In the genomic region with DNA sequence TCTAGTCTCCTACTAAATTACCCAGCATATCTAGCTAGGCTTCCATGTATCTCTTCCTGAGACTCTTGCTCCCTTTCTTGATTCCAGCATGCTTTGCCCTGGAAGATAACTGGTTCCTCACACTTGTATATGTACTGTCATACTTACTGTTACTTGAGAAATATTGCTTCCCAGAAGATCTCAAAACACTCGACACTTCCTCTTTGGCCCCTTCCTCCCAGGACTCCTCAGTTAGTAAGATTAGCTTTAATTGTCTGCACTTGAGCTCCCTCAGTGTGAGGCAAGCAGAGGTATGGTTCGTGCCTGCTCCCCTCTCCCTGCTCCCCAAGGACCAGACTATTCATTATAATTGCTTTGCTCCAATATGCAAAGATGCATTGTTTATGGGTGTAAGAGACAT, we compare ENCODE assay signal across 30 mouse cellular contexts. TPM values are rescaled to one million over a fixed set of nuclear protein-coding genes. Genes with fewer than 3 reads are reported as not detected.
"Had no signal": no experiment of that assay in that cellular context is flagged by ENCODE, and none has a peak within 500 bp of the region (broad histone marks: within the 10 kb centered on the region; RNA-seq: fewer than 3 reads in every experiment).

No protein-coding gene starts in this region.

- H3K27ac ChIP-seq: gastrocnemius, adult 2 months; heart, embryonic 13.5 days; heart, embryonic 15.5 days; hindbrain, embryonic 13.5 days; hindbrain, embryonic 15.5 days; hindbrain, postnatal 0 days; kidney, embryonic 15.5 days; kidney, postnatal 0 days; limb, embryonic 13.5 days; limb, embryonic 15.5 days; liver, embryonic 12.5 days had no signal

- DNase-seq: gastrocnemius, adult 2 months; gastrocnemius, postnatal 10 days; gastrocnemius, postnatal 25 days; heart, adult 18-20 months; heart, postnatal 14 days; heart, postnatal 36 days; kidney, adult 11 months; kidney, adult 2 months; kidney, adult 9 months; kidney, postnatal 14 days; kidney, postnatal 36 days; layer of hippocampus, adult 9-11 months; layer of hippocampus, postnatal 36 days; left cerebral cortex, postnatal 4 days had no signal

- H3K4me3 ChIP-seq: gastrocnemius, adult 2 months; heart, embryonic 13.5 days; heart, embryonic 15.5 days; hindbrain, embryonic 13.5 days; hindbrain, embryonic 15.5 days; kidney, embryonic 15.5 days; limb, embryonic 13.5 days; limb, embryonic 15.5 days; liver, embryonic 12.5 days had no signal

- ATAC-seq: hindbrain, postnatal 0 days; intestine, embryonic 16.5 days; liver, embryonic 12.5 days had no signal

- H3K4me1 ChIP-seq: heart, embryonic 13.5 days; heart, embryonic 15.5 days; hindbrain, embryonic 13.5 days; hindbrain, embryonic 15.5 days; kidney, embryonic 15.5 days; limb, embryonic 13.5 days; limb, embryonic 15.5 days; liver, embryonic 12.5 days had no signal

RNA-seq across cellular contexts. Expression of gene Rgsl1, which starts 53.2 kb away (rescaled TPM):
- total RNA-seq: gastrocnemius, postnatal 10 days; gastrocnemius, postnatal 25 days; heart, adult 18-20 months; heart, postnatal 14 days; heart, postnatal 36 days; hematopoietic stem cell, adult 5-6 weeks had no signal
- polyA plus RNA-seq: heart, embryonic 11.5 days; heart, embryonic 13.5 days; heart, embryonic 15.5 days; heart, postnatal 0 days; hindbrain, embryonic 11.5 days; intestine, embryonic 16.5 days; kidney, adult 2 months; kidney, embryonic 15.5 days; kidney, postnatal 0 days; liver, adult 2 months had no signal
